Mouse (Mus musculus) ES-E14 (cell line): Measurements from ENCODE around the gene Stac.

Source experiments
- HCFC1 ChIP-seq: IDR thresholded peaks from 2 replicates; pipeline ENCODE4 v1.6.1; 2012; ENCODE audit warnings: low read length, inconsistent platforms, borderline replicate concordance; ENCODE audit not compliant: insufficient read depth
- MAFK ChIP-seq: IDR thresholded peaks from 2 replicates; pipeline ENCODE4 v1.6.1; 2014; ENCODE audit warnings: mild to moderate bottlenecking, low read depth, low read length, inconsistent platforms; ENCODE audit not compliant: insufficient read depth

DNA sequence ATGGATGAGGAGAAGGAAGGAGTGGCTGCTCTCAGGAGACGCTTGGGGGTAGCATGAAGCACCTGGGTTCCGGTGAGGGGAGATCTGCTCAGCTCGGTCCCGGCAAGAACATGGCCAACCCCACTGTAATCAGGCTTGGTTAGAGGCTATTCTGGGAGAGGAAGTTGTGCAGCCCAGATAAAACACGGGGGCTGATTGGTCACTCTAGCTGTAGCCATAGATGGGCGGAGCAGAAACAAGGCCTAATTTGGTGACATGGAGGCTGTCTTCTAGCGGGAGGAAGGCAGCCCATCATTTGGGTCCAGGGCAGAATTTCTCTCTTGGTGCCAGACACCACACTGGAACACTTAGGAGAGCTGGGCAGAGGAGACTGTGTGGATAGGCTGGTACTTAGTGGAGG lies 167.9 kb downstream of the Stac start:
- TF ChIP-seq HCFC1, result no peak
- TF ChIP-seq MAFK, result no peak
